Mouse (Mus musculus): ENCODE results near the gene 9530068E07Rik. TPM values are rescaled to one million over a fixed set of nuclear protein-coding genes. Genes with fewer than 3 reads are reported as not detected.
A peak's percentile ranks its signal among the peaks of the same experiment; 100 is the strongest.
"Not testable (repeated sequence)": the region's sequence is repeated elsewhere in the genome, so short reads cannot be mapped to it uniquely, and the experiment has no call there.

Gene 9530068E07Rik
- polyA plus RNA-seq, 1 experiment from 2014 or later, result 187 TPM

DNA sequence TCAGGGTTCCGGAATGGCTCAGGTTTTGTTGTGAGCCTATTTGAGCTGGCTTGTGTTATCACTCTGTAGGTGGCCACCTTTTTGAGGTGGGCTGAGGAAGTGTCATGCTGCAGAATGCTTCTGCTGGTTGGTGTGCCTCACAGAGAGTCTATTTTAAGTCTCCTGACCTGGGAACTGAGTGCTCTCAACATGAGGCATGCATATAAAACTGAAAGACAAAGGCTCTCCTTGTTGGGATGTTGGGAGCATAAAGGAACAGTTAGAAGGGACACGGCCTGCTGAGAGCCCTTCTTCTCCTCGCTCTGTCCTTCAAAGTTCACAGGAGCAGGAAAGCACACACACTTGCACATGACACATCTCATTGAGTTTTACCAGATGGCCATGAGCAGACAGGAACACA is 9.3 kb upstream of the 9530068E07Rik start:
- no peak overlapping the region for H3K27ac ChIP-seq (ENCODE audit: low read length)
- H3K4me2 ChIP-seq (ENCODE audit: low read depth, low read length), result no peak overlapping the region
- H3K4me3 ChIP-seq (replicated peaks; ENCODE audit: low read length), result no peak overlapping the region
- no peak for ATAC-seq (ENCODE audit: insufficient read depth, low FRiP score)
- H3K9ac ChIP-seq (ENCODE audit: low read length), result no peak overlapping the region
- no peaks in the 10 kb centered on the region for H3K9me3 ChIP-seq (replicated peaks; ENCODE audit: control insufficient read depth, low read length)
- H3K27me3 ChIP-seq (ENCODE audit: control insufficient read depth, insufficient read depth, low read length), result no peaks in the 10 kb centered on the region
- H3K36me3 ChIP-seq (ENCODE audit: control insufficient read depth, insufficient read depth, low read length), result peaks cover 41% of the 10 kb centered on the region
- no peaks in the 10 kb centered on the region for H3K4me1 ChIP-seq (ENCODE audit: control insufficient read depth, insufficient read depth, low read length)
- 91% methylated on average over 3 of the region's 3 CpGs for WGBS

DNA sequence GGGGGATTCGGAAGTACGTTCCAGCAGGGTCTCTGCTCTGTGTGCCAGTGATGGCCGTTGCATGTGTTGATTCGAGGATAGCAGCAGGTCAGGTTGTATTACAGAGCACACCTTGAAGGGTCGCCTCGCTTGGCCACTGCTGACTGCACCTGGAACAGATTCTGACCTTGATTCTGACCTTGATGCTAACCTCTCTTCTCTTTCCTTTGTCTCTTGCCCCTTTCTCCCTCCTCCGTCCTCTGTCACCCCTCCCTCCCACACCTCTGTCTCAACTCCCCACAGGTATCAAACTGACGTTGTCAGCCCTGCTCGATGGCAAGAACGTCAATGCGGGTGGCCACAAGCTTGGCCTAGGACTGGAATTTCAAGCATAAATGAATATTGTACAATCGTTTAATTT is 8.1 kb upstream of the 9530068E07Rik start:
- Histone ChIP-seq H3K27ac (ENCODE audit: low read length) (no peak overlapping the region), H3K36me3 (ENCODE audit: control insufficient read depth, insufficient read depth, low read length) (peaks cover 45% of the 10 kb centered on the region)
- 85% methylated on average over 12 of the region's 12 CpGs for WGBS

DNA sequence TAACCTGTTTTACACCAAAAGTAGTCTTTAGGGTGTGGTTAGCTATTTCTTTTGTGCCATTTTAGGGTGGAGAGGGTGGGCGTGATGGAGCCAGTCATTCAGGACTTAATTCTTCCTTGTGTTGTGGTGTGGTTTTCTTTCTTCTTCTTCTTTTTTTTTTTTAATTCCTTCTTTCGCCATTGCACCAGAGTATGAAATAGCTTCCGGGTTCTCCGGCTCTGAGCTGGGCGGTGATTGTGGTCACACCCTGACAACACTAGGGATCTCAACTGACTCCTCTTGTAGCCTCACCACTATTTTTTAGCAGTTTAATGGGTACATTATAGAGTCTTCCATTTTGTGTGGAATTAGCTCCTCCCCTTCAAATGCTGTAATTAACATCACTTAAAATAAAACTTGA is 7.2 kb upstream of the 9530068E07Rik start:
- H3K36me3 ChIP-seq (ENCODE audit: control insufficient read depth, insufficient read depth, low read length), result peaks cover 42% of the 10 kb centered on the region
- not testable (repeated sequence) for H3K9me3 ChIP-seq (replicated peaks; ENCODE audit: control insufficient read depth, low read length); H3K4me3 ChIP-seq (replicated peaks; ENCODE audit: low read length); H3K4me2 ChIP-seq (ENCODE audit: low read depth, low read length); ATAC-seq (ENCODE audit: insufficient read depth, low FRiP score); H3K27ac ChIP-seq (ENCODE audit: low read length); H3K27me3 ChIP-seq (ENCODE audit: control insufficient read depth, insufficient read depth, low read length); H3K9ac ChIP-seq (ENCODE audit: low read length); H3K4me1 ChIP-seq (ENCODE audit: control insufficient read depth, insufficient read depth, low read length)
- 78% methylated on average over 5 of the region's 5 CpGs for WGBS

More for the DNA sequence above, 8.1 kb upstream of the 9530068E07Rik start:
- H3K4me2 ChIP-seq (ENCODE audit: low read depth, low read length), result no peak overlapping the region
- H3K9ac ChIP-seq (ENCODE audit: low read length), result no peak overlapping the region
- H3K4me1 ChIP-seq (ENCODE audit: control insufficient read depth, insufficient read depth, low read length), result no peaks in the 10 kb centered on the region
- ATAC-seq (ENCODE audit: insufficient read depth, low FRiP score), result no peak
- no peaks in the 10 kb centered on the region for H3K27me3 ChIP-seq (ENCODE audit: control insufficient read depth, insufficient read depth, low read length)
- no peaks in the 10 kb centered on the region for H3K9me3 ChIP-seq (replicated peaks; ENCODE audit: control insufficient read depth, low read length)
- H3K4me3 ChIP-seq (replicated peaks; ENCODE audit: low read length), result no peak overlapping the region

DNA sequence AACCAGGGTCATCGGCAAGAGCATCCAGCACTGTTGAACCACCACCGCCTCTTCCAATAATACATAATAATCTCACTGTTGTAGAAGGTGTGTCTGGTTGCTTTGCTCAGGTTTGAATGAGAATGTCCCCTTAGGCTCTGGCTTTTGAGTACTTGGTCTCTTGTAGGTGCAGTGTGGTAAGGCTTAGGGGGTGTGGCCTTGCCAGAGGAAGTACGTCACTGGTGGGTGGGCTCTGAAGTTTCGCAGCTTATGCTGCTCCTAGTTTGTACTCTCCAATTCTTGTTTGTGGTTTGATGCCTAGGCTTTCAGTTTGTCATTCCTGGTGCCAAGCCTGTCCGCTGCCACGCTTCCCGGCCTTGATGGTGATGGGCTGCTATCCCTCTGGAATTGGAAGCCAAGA is 6.3 kb upstream of the 9530068E07Rik start:
- Histone ChIP-seq H3K27me3 (ENCODE audit: control insufficient read depth, insufficient read depth, low read length) (no peaks in the 10 kb centered on the region), H3K9me3 (replicated peaks; ENCODE audit: control insufficient read depth, low read length) (no peaks in the 10 kb centered on the region), H3K9ac (ENCODE audit: low read length) (no peak overlapping the region), H3K4me3 (replicated peaks; ENCODE audit: low read length) (no peak overlapping the region), H3K27ac (ENCODE audit: low read length) (no peak overlapping the region), H3K4me2 (ENCODE audit: low read depth, low read length) (no peak overlapping the region), H3K36me3 (ENCODE audit: control insufficient read depth, insufficient read depth, low read length) (peaks cover 33% of the 10 kb centered on the region), H3K4me1 (ENCODE audit: control insufficient read depth, insufficient read depth, low read length) (no peaks in the 10 kb centered on the region)
- no peak for ATAC-seq (ENCODE audit: insufficient read depth, low FRiP score)
- WGBS, result 93% methylated on average over 7 of the region's 7 CpGs

DNA sequence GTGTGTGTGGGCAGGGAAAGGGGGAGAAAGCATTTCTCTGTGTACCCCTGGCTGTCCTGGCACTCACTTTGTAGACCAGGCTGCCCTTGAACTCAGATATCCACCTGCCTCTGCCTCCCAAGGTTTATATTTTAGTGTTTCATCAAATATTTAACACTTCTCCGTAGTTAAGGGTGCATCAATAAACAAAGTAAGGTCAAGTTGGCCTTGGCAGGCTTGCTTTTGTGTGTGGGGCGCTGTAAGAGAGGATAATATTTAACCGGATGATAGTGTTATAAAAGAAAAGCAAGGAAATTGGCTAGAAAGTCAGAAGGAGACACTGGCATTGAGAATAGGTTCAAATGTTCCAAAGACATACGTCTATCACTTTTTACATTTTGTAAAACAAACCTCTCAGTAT is 1.7 kb upstream of the 9530068E07Rik start:
- H3K27me3 ChIP-seq (ENCODE audit: control insufficient read depth, insufficient read depth, low read length), result no peaks in the 10 kb centered on the region

DNA sequence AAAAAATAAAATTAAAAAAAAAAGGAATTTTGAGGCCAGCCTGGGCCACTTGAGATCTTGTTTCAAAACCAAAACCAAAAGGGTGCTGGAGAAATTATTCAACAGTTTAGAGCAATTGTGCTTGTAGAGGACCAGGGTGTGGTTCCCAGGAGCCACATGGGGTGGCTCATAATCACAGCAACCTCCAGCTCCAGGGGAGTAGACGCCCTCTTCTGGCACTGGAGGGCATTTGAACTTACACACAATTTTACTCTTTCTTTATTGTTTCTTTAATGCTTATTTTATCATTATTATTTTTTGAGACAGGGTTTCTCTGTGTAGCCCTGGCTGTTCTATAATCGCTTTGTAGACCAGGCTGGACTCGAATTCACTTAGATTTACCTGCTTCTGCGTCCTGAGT is 885 bp upstream of the 9530068E07Rik start:
- Histone ChIP-seq H3K36me3 (ENCODE audit: control insufficient read depth, insufficient read depth, low read length) (0 out of 2 replicates have a peak, but pooled peaks cover 4% of the 10 kb centered on the region), H3K4me2 (ENCODE audit: low read depth, low read length) (no peak overlapping the region), H3K4me3 (replicated peaks; ENCODE audit: low read length) (no peak overlapping the region), H3K9me3 (replicated peaks; ENCODE audit: control insufficient read depth, low read length) (no peaks in the 10 kb centered on the region), H3K4me1 (ENCODE audit: control insufficient read depth, insufficient read depth, low read length) (peaks cover 7% of the 10 kb centered on the region; the same call in 1 of the 2 replicates), H3K27ac (ENCODE audit: low read length) (no peak overlapping the region), H3K9ac (ENCODE audit: low read length) (no peak overlapping the region), H3K27me3 (ENCODE audit: control insufficient read depth, insufficient read depth, low read length) (no peaks in the 10 kb centered on the region)
- 30% methylated on average over 4 of the region's 4 CpGs for WGBS
- ATAC-seq (ENCODE audit: insufficient read depth, low FRiP score), result no peak

More for the DNA sequence above, 1.7 kb upstream of the 9530068E07Rik start:
- no peak for ATAC-seq (ENCODE audit: insufficient read depth, low FRiP score)
- Histone ChIP-seq H3K9ac (ENCODE audit: low read length) (no peak overlapping the region), H3K9me3 (replicated peaks; ENCODE audit: control insufficient read depth, low read length) (no peaks in the 10 kb centered on the region), H3K4me3 (replicated peaks; ENCODE audit: low read length) (no peak overlapping the region), H3K4me2 (ENCODE audit: low read depth, low read length) (no peak overlapping the region), H3K27ac (ENCODE audit: low read length) (no peak overlapping the region), H3K36me3 (ENCODE audit: control insufficient read depth, insufficient read depth, low read length) (peaks cover 11% of the 10 kb centered on the region), H3K4me1 (ENCODE audit: control insufficient read depth, insufficient read depth, low read length) (peaks cover 4% of the 10 kb centered on the region; the same call in 1 of the 2 replicates)
- 62% methylated on average over 4 of the region's 4 CpGs for WGBS

DNA sequence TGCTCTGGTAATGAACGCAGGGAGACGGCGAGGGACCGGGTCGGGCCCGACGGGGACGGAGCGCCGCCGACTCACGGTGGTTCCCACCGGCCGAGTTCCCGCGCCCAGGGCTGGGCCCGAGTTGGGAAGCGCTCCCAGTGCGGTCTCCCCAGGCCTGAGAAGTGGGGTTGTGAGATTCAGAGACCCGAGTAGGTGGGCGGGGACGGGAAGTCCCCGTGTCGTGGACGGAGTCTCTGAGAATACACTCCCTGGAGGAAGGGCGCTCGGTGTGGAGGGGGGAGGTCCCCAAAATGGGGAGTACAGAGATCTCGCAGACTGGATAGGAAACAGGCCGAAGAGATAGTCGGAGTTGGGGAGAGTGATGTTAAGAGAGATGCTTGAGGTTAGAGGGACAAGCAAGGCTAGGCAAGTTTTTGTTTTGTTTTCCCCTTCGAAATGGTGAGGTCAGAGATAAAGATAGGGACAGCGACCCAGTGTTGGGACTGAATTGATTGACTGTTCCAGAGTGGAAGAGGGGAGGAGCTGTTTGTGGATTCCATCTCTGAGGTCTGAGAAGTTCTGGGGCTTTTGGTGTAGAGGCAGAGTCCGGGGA is 465 bp downstream of the 9530068E07Rik start:
- H3K27ac ChIP-seq (ENCODE audit: low read length), result peak overlapping the region; percentile 93
- H3K27me3 ChIP-seq (ENCODE audit: control insufficient read depth, insufficient read depth, low read length), result no peaks in the 10 kb centered on the region
- peak overlapping the region; percentile 99 for H3K9ac ChIP-seq (ENCODE audit: low read length)
- H3K36me3 ChIP-seq (ENCODE audit: control insufficient read depth, insufficient read depth, low read length), result 0 out of 2 replicates have a peak, but pooled peaks cover 4% of the 10 kb centered on the region
- no peaks in the 10 kb centered on the region for H3K9me3 ChIP-seq (replicated peaks; ENCODE audit: control insufficient read depth, low read length)
- H3K4me3 ChIP-seq (replicated peaks; ENCODE audit: low read length), result peak overlapping the region; percentile 98
- peak overlapping the region; percentile 80 for H3K4me2 ChIP-seq (ENCODE audit: low read depth, low read length)
- peaks cover 7% of the 10 kb centered on the region; the same call in 1 of the 2 replicates for H3K4me1 ChIP-seq (ENCODE audit: control insufficient read depth, insufficient read depth, low read length)
- WGBS, result under 1% methylated on average over 33 of the region's 33 CpGs
- peak; percentile 72; the same call in 1 of the 2 replicates for ATAC-seq (ENCODE audit: insufficient read depth, low FRiP score)

DNA sequence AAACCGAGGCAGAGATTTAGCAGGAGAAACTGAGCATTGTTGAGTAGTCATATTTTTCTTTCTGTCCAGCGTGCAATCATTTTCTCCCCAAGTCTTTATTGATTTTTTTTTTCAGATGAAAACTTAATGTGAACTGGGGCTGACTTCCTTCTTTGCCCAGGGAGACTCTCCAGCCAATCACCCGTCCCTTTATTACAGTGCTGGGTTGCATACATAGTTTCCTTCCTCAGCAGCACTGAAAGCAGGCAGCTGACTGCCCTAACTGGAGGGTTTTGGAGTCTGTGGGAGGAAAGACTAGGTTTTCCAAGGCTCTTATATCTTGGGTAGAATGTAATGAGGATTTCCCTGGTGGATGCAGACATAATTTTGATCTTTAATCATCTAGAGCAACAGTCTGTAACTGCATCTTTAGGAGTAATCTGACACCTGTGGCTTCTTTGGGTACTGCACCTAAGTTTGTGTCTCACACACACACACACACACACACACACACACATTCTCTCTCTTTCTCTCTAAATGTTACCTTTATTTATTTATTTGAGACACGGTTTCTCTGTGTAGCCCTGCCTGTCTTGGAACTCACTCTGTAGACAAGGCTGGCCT is 1.3 kb downstream of the 9530068E07Rik start:
- H3K27ac ChIP-seq (ENCODE audit: low read length), result peak overlapping the region; percentile 93; the same call in 1 of the 2 replicates
- H3K27me3 ChIP-seq (ENCODE audit: control insufficient read depth, insufficient read depth, low read length), result no peaks in the 10 kb centered on the region
- H3K36me3 ChIP-seq (ENCODE audit: control insufficient read depth, insufficient read depth, low read length), result no peaks in the 10 kb centered on the region
- WGBS, result 72% methylated on average over 4 of the region's 4 CpGs
- no peak for ATAC-seq (ENCODE audit: insufficient read depth, low FRiP score)
- H3K4me3 ChIP-seq (replicated peaks; ENCODE audit: low read length), result peak overlapping the region; percentile 98
- H3K9me3 ChIP-seq (replicated peaks; ENCODE audit: control insufficient read depth, low read length), result no peaks in the 10 kb centered on the region
- peak overlapping the region; percentile 99 for H3K9ac ChIP-seq (ENCODE audit: low read length)
- peak overlapping the region; percentile 80 for H3K4me2 ChIP-seq (ENCODE audit: low read depth, low read length)
- peaks cover 7% of the 10 kb centered on the region; the same call in 1 of the 2 replicates for H3K4me1 ChIP-seq (ENCODE audit: control insufficient read depth, insufficient read depth, low read length)

DNA sequence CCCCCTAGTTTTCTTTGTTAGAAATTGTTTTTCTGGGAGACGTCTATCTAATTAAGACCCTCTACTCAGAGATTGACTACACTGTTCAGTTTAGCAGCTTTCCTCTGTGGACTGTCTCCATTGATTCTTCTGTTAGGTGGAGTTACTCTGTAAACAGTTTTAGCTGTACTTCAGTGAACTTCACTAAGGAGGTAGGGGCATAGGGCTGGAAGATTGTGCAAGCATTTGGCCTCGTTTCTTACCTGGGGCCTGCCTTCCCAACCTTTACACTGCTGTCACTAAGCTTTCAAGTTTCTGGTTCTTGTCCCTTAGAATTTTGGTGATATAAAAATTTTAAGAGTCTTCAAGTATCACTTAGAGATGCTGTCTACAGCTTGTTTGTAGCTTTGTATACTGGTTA is 5.2 kb downstream of the 9530068E07Rik start:
- no peaks in the 10 kb centered on the region; the same call in 1 of the 2 replicates for H3K36me3 ChIP-seq (ENCODE audit: control insufficient read depth, insufficient read depth, low read length)
- H3K9me3 ChIP-seq (replicated peaks; ENCODE audit: control insufficient read depth, low read length), result no peaks in the 10 kb centered on the region
- WGBS, result 53% methylated on average over 2 of the region's 2 CpGs
- no peak overlapping the region for H3K4me3 ChIP-seq (replicated peaks; ENCODE audit: low read length)
- no peak overlapping the region for H3K9ac ChIP-seq (ENCODE audit: low read length)
- ATAC-seq (ENCODE audit: insufficient read depth, low FRiP score), result no peak
- H3K27ac ChIP-seq (ENCODE audit: low read length), result no peak overlapping the region
- no peak overlapping the region for H3K4me2 ChIP-seq (ENCODE audit: low read depth, low read length)
- 0 out of 2 replicates have a peak, but pooled peaks cover 4% of the 10 kb centered on the region for H3K4me1 ChIP-seq (ENCODE audit: control insufficient read depth, insufficient read depth, low read length)
- no peaks in the 10 kb centered on the region for H3K27me3 ChIP-seq (ENCODE audit: control insufficient read depth, insufficient read depth, low read length)
